Mouse (Mus musculus) liver, postnatal 0 days (tissue): ENCODE measurements around the gene Zfp820. TPM values are rescaled to one million over a fixed set of nuclear protein-coding genes. Genes with fewer than 3 reads are reported as not detected.

Experiments used
- ATAC-seq: fragments of 200-750 bp; cut with Nextera tagmentation; 2 replicates; pipeline ENCODE4 v1.8.0; 2017; ENCODE audit warnings: mild to moderate bottlenecking, moderate library complexity
- DNase-seq: peaks from one replicate; pipeline ENCODE4 v3.0.0-alpha.2; 2016
- H3K27ac ChIP-seq: fragments of 300-500 bp; sonication (generic); 2 replicates; pipeline ENCODE4 v1.5.1; 2014; ENCODE audit warnings: antibody characterized with exemption, moderate library complexity, mild to moderate bottlenecking, low read depth
- H3K27me3 ChIP-seq: fragments of 300-500 bp; sonication (generic); 2 replicates; pipeline ENCODE4 v1.6.1; 2014; ENCODE audit warnings: low read length, control low read depth, mixed read lengths; ENCODE audit not compliant: insufficient read depth
- H3K36me3 ChIP-seq: fragments of 300-500 bp; sonication (generic); replicated peaks from 2 replicates; pipeline ENCODE4 v1.6.1; 2014; ENCODE audit warnings: mild to moderate bottlenecking, control low read depth, low read length, moderate library complexity, mixed read lengths; ENCODE audit not compliant: insufficient read depth
- H3K4me1 ChIP-seq: fragments of 300-500 bp; sonication (generic); 2 replicates; pipeline ENCODE4 v1.6.1; 2014; ENCODE audit warnings: antibody characterized with exemption, mild to moderate bottlenecking, control low read depth; ENCODE audit not compliant: insufficient read depth
- H3K4me2 ChIP-seq: fragments of 300-500 bp; sonication (generic); 2 replicates; pipeline ENCODE4 v1.6.1; 2014; ENCODE audit warnings: low read depth, mild to moderate bottlenecking, low read length, moderate library complexity, mixed read lengths
- H3K4me3 ChIP-seq: fragments of 300-500 bp; sonication (generic); 2 replicates; pipeline ENCODE4 v1.5.1; 2014; ENCODE audit warnings: low read depth, low read length
- H3K9ac ChIP-seq: fragments of 300-500 bp; sonication (generic); replicated peaks from 2 replicates; pipeline ENCODE4 v1.6.1; 2014; ENCODE audit warnings: mild to moderate bottlenecking, moderate library complexity
- H3K9me3 ChIP-seq: fragments of 300-500 bp; sonication (generic); 2 replicates; pipeline ENCODE4 v1.6.1; 2016; ENCODE audit warnings: mild to moderate bottlenecking, control low read depth, low read length, mixed read lengths
- CTCF ChIP-seq: sonication (generic); IDR thresholded peaks from 2 replicates; pipeline ENCODE4 v1.5.1; 2016; ENCODE audit warnings: antibody characterized with exemption, low read depth
- EP300 ChIP-seq: IDR thresholded peaks from 2 replicates; pipeline ENCODE4 v1.6.1; 2016; ENCODE audit warnings: antibody characterized with exemption, low read depth, mild to moderate bottlenecking
- WGBS: fragments of 180-500 bp; shearing (Covaris S2); extraction: QIAGEN DNeasy Blood & Tissue Kit; methylation state at CpG from one replicate; pipeline ENCODE4 v1.1.7; 2014; ENCODE audit not compliant: insufficient replicate concordance; 5-methylcytosine and 5-hydroxymethylcytosine counted together
- polyA plus RNA-seq: library from polyadenylated mRNA; unstranded; fragments of >200 nt; fragmentation: Nextera tagmentation; extraction: Ambion mirVana; gene quantifications from 2 replicates; pipeline ENCODE4 v1.2.1, GENCODE M21; 2015

The Zfp820 gene
- polyA plus RNA-seq, 1 experiment from 2014 or later = 1.4 TPM

GRCm38 (mm10) chr17:21770336-21770735, 75.2 kb downstream of the Zfp820 start:
- no peak overlapping the region for H3K27ac ChIP-seq
- H3K27me3 ChIP-seq = no peaks in the 10 kb centered on the region
- no peak for TF ChIP-seq CTCF
- TF ChIP-seq EP300 = no peak
- H3K4me2 ChIP-seq = no peak overlapping the region
- WGBS = 77% methylated on average over 2 of the region's 2 CpGs
- no peak overlapping the region for H3K4me3 ChIP-seq
- H3K9ac ChIP-seq = no peak overlapping the region
- no peaks in the 10 kb centered on the region for H3K4me1 ChIP-seq
- no peaks in the 10 kb centered on the region for H3K36me3 ChIP-seq
- ATAC-seq (no peak), DNase-seq (no peak)
- no peaks in the 10 kb centered on the region for H3K9me3 ChIP-seq

Other genes starting within 250 kb of the Zfp820 start
- gene Zfp983, start 195.1 kb downstream of the Zfp820 start, polyA plus RNA-seq = 0.80 and 1.1 TPM in 2 replicates
- 0.82 and 2.1 TPM in 2 replicates for gene Gm10226, start 153.9 kb downstream of the Zfp820 start, polyA plus RNA-seq
- 1.3 and 1.9 TPM in 2 replicates for gene Zfp760, start 138.0 kb downstream of the Zfp820 start, polyA plus RNA-seq
- 1.4 and 1.6 TPM in 2 replicates for gene Zfp229, start 115.0 kb downstream of the Zfp820 start, polyA plus RNA-seq
- 1.8 and 2.2 TPM in 2 replicates for gene Zfp995, start 64.2 kb upstream of the Zfp820 start, polyA plus RNA-seq
- 5.9 and 6.3 TPM in 2 replicates for gene Zfp942, start 116.7 kb upstream of the Zfp820 start, polyA plus RNA-seq
- gene Zfp943, start 116.8 kb upstream of the Zfp820 start, polyA plus RNA-seq = 4.6 and 4.8 TPM in 2 replicates